Mouse (Mus musculus) olfactory bulb, adult 2 months (tissue): ENCODE measurements around the gene P3h4.

Experiments used
- CTCF ChIP-seq: fragments of 200-500 bp; IDR thresholded peaks from 2 replicates; pipeline ENCODE4 v1.5.1; 2012; ENCODE audit warnings: low read depth, mild to moderate bottlenecking, low read length, moderate library complexity; ENCODE audit not compliant: insufficient read depth
- POLR2A ChIP-seq: fragments of 200-500 bp; IDR thresholded peaks from 2 replicates; pipeline ENCODE4 v1.6.1; 2012; ENCODE audit warnings: mild to moderate bottlenecking, low read depth, low read length, moderate library complexity; ENCODE audit not compliant: insufficient read depth

GRCm38 (mm10) chr11:100426820-100427219, 12.2 kb upstream of the P3h4 start:
- TF ChIP-seq CTCF (no peak), POLR2A (no peak)
